Mouse (Mus musculus): Measurements from ENCODE around the gene Triml1. TPM values are rescaled to one million over a fixed set of nuclear protein-coding genes. Genes with fewer than 3 reads are reported as not detected.

Gene Triml1
- not detected in 2 replicates for polyA plus RNA-seq (2014; fragmentation: Nextera tagmentation; extraction: Ambion mirVana)

GRCm38 (mm10) chr8:43141386-43141785 lies at the start of gene Triml1:
Gene Triml1, minus strand, starts transcription at chr8:43141486.
- 82% methylated on average over 2 of the region's 2 CpGs for WGBS
- no peaks in the 10 kb centered on the region for H3K9me3 ChIP-seq (replicated peaks; ENCODE audit: control insufficient read depth, low read length)
- no peak within 1 kb of the TSS for H3K4me3 ChIP-seq (ENCODE audit: low read depth, low read length)
- no peak within 1 kb of the TSS for H3K27ac ChIP-seq (replicated peaks; ENCODE audit: low read depth, low read length)
- no peak within 1 kb of the TSS for H3K4me2 ChIP-seq (ENCODE audit: low read depth, low read length)
- H3K9ac ChIP-seq (replicated peaks; ENCODE audit: low read length) = no peak within 1 kb of the TSS
- H3K4me1 ChIP-seq (ENCODE audit: control insufficient read depth, insufficient read depth, low read length) = no peaks in the 10 kb centered on the region
- H3K27me3 ChIP-seq (ENCODE audit: control insufficient read depth, insufficient read depth, low read length) = no peaks in the 10 kb centered on the region
- DNase-seq (ENCODE audit: low spot score) (no peak), ATAC-seq (replicated peaks; ENCODE audit: insufficient number of reproducible peaks, low FRiP score, low TSS enrichment, low read depth) (no peak)
- H3K36me3 ChIP-seq (replicated peaks; ENCODE audit: control insufficient read depth, insufficient read depth, low read depth, low read length) = no peaks in the 10 kb centered on the region

GRCm38 (mm10) chr8:43182281-43182680 lies 41.0 kb upstream of the Triml1 start:
- 84% methylated on average over 2 of the region's 2 CpGs for WGBS
- ATAC-seq (replicated peaks; ENCODE audit: insufficient number of reproducible peaks, low FRiP score, low TSS enrichment, low read depth) (no peak), DNase-seq (ENCODE audit: low spot score) (no peak)

GRCm38 (mm10) chr8:43180054-43180690 lies 38.9 kb upstream of the Triml1 start, which contains the start of gene Triml2:
Gene Triml2, plus strand, starts transcription at chr8:43180541.
- no peak for ATAC-seq (replicated peaks; ENCODE audit: insufficient number of reproducible peaks, low FRiP score, low TSS enrichment, low read depth)
- H3K4me2 ChIP-seq (ENCODE audit: low read depth, low read length) = no peak within 1 kb of the TSS
- no peak for DNase-seq (ENCODE audit: low spot score)
- no peak within 1 kb of the TSS for H3K9ac ChIP-seq (replicated peaks; ENCODE audit: low read length)
- no peak within 1 kb of the TSS for H3K4me3 ChIP-seq (ENCODE audit: low read depth, low read length)
- no peaks in the 10 kb centered on the region for H3K27me3 ChIP-seq (ENCODE audit: control insufficient read depth, insufficient read depth, low read length)
- WGBS = 95% methylated on average over 13 of the region's 13 CpGs
- H3K9me3 ChIP-seq (replicated peaks; ENCODE audit: control insufficient read depth, low read length) = no peaks in the 10 kb centered on the region
- no peaks in the 10 kb centered on the region for H3K4me1 ChIP-seq (ENCODE audit: control insufficient read depth, insufficient read depth, low read length)
- no peak within 1 kb of the TSS for H3K27ac ChIP-seq (replicated peaks; ENCODE audit: low read depth, low read length)
- no peaks in the 10 kb centered on the region for H3K36me3 ChIP-seq (replicated peaks; ENCODE audit: control insufficient read depth, insufficient read depth, low read depth, low read length)

More at GRCm38 (mm10) chr8:43182281-43182680, 41.0 kb upstream of the Triml1 start:
- no peaks in the 10 kb centered on the region for H3K4me1 ChIP-seq (ENCODE audit: control insufficient read depth, insufficient read depth, low read length)
- H3K27me3 ChIP-seq (ENCODE audit: control insufficient read depth, insufficient read depth, low read length) = no peaks in the 10 kb centered on the region
- no peak overlapping the region for H3K9ac ChIP-seq (replicated peaks; ENCODE audit: low read length)
- H3K27ac ChIP-seq (replicated peaks; ENCODE audit: low read depth, low read length) = no peak overlapping the region
- no peaks in the 10 kb centered on the region for H3K36me3 ChIP-seq (replicated peaks; ENCODE audit: control insufficient read depth, insufficient read depth, low read depth, low read length)
- H3K4me3 ChIP-seq (ENCODE audit: low read depth, low read length) = no peak overlapping the region
- H3K9me3 ChIP-seq (replicated peaks; ENCODE audit: control insufficient read depth, low read length) = no peaks in the 10 kb centered on the region
- H3K4me2 ChIP-seq (ENCODE audit: low read depth, low read length) = no peak overlapping the region

GRCm38 (mm10) chr8:43179189-43179588 lies 37.9 kb upstream of the Triml1 start:
- DNase-seq (ENCODE audit: low spot score) = no peak
- no peak overlapping the region for H3K9ac ChIP-seq (replicated peaks; ENCODE audit: low read length)
- WGBS = 60% methylated on average over 4 of the region's 4 CpGs
- no peaks in the 10 kb centered on the region for H3K4me1 ChIP-seq (ENCODE audit: control insufficient read depth, insufficient read depth, low read length)
- H3K9me3 ChIP-seq (replicated peaks; ENCODE audit: control insufficient read depth, low read length) = no peaks in the 10 kb centered on the region
- no peak overlapping the region for H3K4me2 ChIP-seq (ENCODE audit: low read depth, low read length)
- no peak overlapping the region for H3K27ac ChIP-seq (replicated peaks; ENCODE audit: low read depth, low read length)
- ATAC-seq (replicated peaks; ENCODE audit: insufficient number of reproducible peaks, low FRiP score, low TSS enrichment, low read depth) = no peak
- H3K36me3 ChIP-seq (replicated peaks; ENCODE audit: control insufficient read depth, insufficient read depth, low read depth, low read length) = no peaks in the 10 kb centered on the region
- no peaks in the 10 kb centered on the region for H3K27me3 ChIP-seq (ENCODE audit: control insufficient read depth, insufficient read depth, low read length)
- no peak overlapping the region for H3K4me3 ChIP-seq (ENCODE audit: low read depth, low read length)

- no peaks in the 10 kb centered on the region for H3K4me1 ChIP-seq (ENCODE audit: control insufficient read depth, insufficient read depth, low read length)
- H3K4me3 ChIP-seq (ENCODE audit: low read depth, low read length) = no peak overlapping the region
- no peaks in the 10 kb centered on the region for H3K9me3 ChIP-seq (replicated peaks; ENCODE audit: control insufficient read depth, low read length)
- ATAC-seq (replicated peaks; ENCODE audit: insufficient number of reproducible peaks, low FRiP score, low TSS enrichment, low read depth) (no peak), DNase-seq (ENCODE audit: low spot score) (peak; percentile 20)
- no peaks in the 10 kb centered on the region for H3K36me3 ChIP-seq (replicated peaks; ENCODE audit: control insufficient read depth, insufficient read depth, low read depth, low read length)
- H3K4me2 ChIP-seq (ENCODE audit: low read depth, low read length) = no peak overlapping the region
- no peaks in the 10 kb centered on the region for H3K27me3 ChIP-seq (ENCODE audit: control insufficient read depth, insufficient read depth, low read length)
- no peak overlapping the region for H3K9ac ChIP-seq (replicated peaks; ENCODE audit: low read length)
- no peak overlapping the region for H3K27ac ChIP-seq (replicated peaks; ENCODE audit: low read depth, low read length)
- 62% methylated on average over 3 of the region's 3 CpGs for WGBS
Measured at GRCm38 (mm10) chr8:43178263-43178662, 37.0 kb upstream of the Triml1 start.

GRCm38 (mm10) chr8:43176766-43177486 lies 35.6 kb upstream of the Triml1 start:
- no peak overlapping the region for H3K27ac ChIP-seq (replicated peaks; ENCODE audit: low read depth, low read length)
- no peak overlapping the region for H3K9ac ChIP-seq (replicated peaks; ENCODE audit: low read length)
- ATAC-seq (replicated peaks; ENCODE audit: insufficient number of reproducible peaks, low FRiP score, low TSS enrichment, low read depth) = no peak
- H3K27me3 ChIP-seq (ENCODE audit: control insufficient read depth, insufficient read depth, low read length) = no peaks in the 10 kb centered on the region
- WGBS = 88% methylated on average over 6 of the region's 6 CpGs
- H3K4me2 ChIP-seq (ENCODE audit: low read depth, low read length) = no peak overlapping the region
- no peaks in the 10 kb centered on the region for H3K9me3 ChIP-seq (replicated peaks; ENCODE audit: control insufficient read depth, low read length)
- no peaks in the 10 kb centered on the region for H3K36me3 ChIP-seq (replicated peaks; ENCODE audit: control insufficient read depth, insufficient read depth, low read depth, low read length)
- no peak overlapping the region for H3K4me3 ChIP-seq (ENCODE audit: low read depth, low read length)
- H3K4me1 ChIP-seq (ENCODE audit: control insufficient read depth, insufficient read depth, low read length) = no peaks in the 10 kb centered on the region
- DNase-seq (ENCODE audit: low spot score) = no peak

DNA sequence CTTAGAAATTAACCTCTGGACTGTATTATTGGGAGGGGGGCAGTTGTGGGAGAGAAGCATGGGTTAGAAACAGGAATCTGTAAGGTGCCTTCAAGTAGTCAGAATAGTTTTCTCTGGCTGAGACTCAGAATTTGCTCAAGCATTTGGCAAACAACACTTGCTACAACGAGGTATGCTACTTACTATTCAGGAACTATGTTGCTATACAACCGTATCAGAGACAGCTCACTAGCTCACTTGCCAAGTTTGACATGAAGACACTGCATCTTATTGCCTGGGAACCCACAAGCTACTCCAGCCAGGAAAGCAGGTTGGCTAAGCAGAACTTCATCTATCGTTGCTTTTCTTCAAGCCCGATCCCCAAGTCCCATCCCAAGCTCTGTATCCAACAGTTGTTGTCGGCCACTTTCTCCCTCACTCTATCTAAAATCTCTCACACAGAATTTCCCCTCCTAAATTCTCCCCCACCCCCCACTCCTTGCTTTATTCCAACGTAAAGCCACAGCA lies 28.0 kb upstream of the Triml1 start:
- H3K36me3 ChIP-seq (replicated peaks; ENCODE audit: control insufficient read depth, insufficient read depth, low read depth, low read length) = no peaks in the 10 kb centered on the region
- H3K27ac ChIP-seq (replicated peaks; ENCODE audit: low read depth, low read length) = no peak overlapping the region
- WGBS = 86% methylated on average over 6 of the region's 6 CpGs
- H3K9me3 ChIP-seq (replicated peaks; ENCODE audit: control insufficient read depth, low read length) = no peaks in the 10 kb centered on the region
- H3K27me3 ChIP-seq (ENCODE audit: control insufficient read depth, insufficient read depth, low read length) = no peaks in the 10 kb centered on the region
- no peaks in the 10 kb centered on the region for H3K4me1 ChIP-seq (ENCODE audit: control insufficient read depth, insufficient read depth, low read length)
- ATAC-seq (replicated peaks; ENCODE audit: insufficient number of reproducible peaks, low FRiP score, low TSS enrichment, low read depth) (no peak), DNase-seq (ENCODE audit: low spot score) (no peak)
- H3K4me2 ChIP-seq (ENCODE audit: low read depth, low read length) = no peak overlapping the region
- no peak overlapping the region for H3K9ac ChIP-seq (replicated peaks; ENCODE audit: low read length)
- no peak overlapping the region for H3K4me3 ChIP-seq (ENCODE audit: low read depth, low read length)

DNA sequence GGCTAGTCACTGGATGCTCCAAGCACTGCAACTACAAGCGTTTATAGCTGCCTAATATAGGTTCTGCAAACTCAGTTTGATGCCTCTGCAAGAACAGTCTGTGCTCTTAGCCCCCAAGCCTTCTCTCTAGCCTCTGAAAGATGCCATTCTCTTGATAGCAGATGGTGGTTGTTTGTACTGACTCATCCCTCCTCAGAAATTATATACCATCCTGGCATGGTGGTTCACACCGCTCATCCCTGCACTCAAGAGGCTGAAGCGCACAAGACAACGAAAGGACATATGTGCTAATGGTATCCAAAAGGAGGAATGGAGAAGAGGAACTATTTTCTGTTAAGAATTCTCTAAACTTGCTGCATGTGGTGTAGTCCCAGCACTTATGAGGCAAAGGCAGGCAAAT lies 26.8 kb upstream of the Triml1 start:
- ATAC-seq (replicated peaks; ENCODE audit: insufficient number of reproducible peaks, low FRiP score, low TSS enrichment, low read depth) = no peak
- Histone ChIP-seq H3K27ac (replicated peaks; ENCODE audit: low read depth, low read length) (no peak overlapping the region), H3K4me2 (ENCODE audit: low read depth, low read length) (no peak overlapping the region), H3K4me3 (ENCODE audit: low read depth, low read length) (no peak overlapping the region), H3K9ac (replicated peaks; ENCODE audit: low read length) (no peak overlapping the region), H3K27me3 (ENCODE audit: control insufficient read depth, insufficient read depth, low read length) (no peaks in the 10 kb centered on the region), H3K9me3 (replicated peaks; ENCODE audit: control insufficient read depth, low read length) (no peaks in the 10 kb centered on the region), H3K36me3 (replicated peaks; ENCODE audit: control insufficient read depth, insufficient read depth, low read depth, low read length) (no peaks in the 10 kb centered on the region), H3K4me1 (ENCODE audit: control insufficient read depth, insufficient read depth, low read length) (no peaks in the 10 kb centered on the region)
- WGBS = 93% methylated on average over 4 of the region's 4 CpGs
- no peak for DNase-seq (ENCODE audit: low spot score)
